Comparison of ENCODE assay signal across 8 mouse cellular contexts in the genomic region with DNA sequence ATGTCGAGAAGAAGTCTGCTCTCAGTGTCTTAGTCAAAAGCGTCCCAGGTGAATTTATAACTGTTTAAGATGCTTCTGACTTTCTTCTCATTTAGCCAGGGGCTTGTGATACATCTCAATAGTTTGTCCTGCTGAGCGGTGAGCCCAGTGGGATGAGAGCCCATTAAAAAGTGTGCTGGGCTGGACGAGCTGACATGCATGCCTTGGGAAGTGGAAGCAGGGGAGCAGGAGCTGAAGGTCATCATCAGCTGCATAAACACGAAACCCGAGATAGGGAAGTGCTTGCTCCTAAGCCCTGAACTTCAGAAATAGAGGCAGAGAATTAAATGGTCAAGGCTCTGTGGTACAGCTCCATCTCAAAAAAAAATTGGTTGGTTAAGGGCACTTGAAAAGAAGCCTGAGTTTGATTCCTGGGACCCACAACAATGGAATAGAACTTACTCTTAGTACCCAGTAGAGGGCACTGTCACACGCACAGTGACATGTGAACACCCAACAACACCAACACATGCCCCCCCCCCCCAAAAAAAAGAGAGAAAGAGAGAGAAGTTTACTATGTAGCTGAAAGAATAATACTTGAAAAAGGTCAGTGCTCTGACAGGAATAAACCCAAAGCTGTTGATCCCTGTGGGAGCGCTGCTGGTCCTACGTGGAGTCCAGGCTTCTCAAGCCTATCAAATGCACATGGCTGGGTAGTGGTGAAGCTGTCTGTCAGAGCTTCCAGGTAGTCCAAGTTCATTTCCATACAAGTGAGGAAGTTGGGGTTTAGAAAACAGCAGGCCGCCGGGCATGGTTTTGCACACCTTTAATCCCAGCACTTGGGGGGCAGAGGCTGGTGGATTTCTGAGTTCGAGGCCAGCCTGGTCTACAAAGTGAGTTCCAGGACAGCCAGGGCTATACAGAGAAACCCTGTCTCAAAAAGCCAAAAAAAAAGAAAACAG. TPM values are rescaled to one million over a fixed set of nuclear protein-coding genes. Genes with fewer than 3 reads are reported as not detected.
DNase-seq lines count a peak whose midpoint lies in the region; ATAC-seq and TF ChIP-seq lines count a peak whose summit lies in the region.

No protein-coding gene starts in this region.

- H3K27ac ChIP-seq in heart, embryonic 10.5 days: peak overlapping the region; percentile 7; the same call in 1 of the 2 replicates
- peak overlapping the region; percentile 41; the same call in 1 of the 2 replicates for H3K27ac ChIP-seq in testis, adult 2 months (ENCODE audit: control insufficient read depth, insufficient read depth, low read depth, low read length)

- peaks cover 6% of the 10 kb centered on the region; the same call in 1 of the 2 replicates for H3K4me1 ChIP-seq in heart, embryonic 10.5 days
- no peaks in the 10 kb centered on the region; the same call in 1 of the 2 replicates for H3K4me1 ChIP-seq in testis, adult 2 months (ENCODE audit: control insufficient read depth, insufficient read depth, low read length)

- no peak for TF ChIP-seq CTCF in testis, adult 2 months (IDR thresholded peaks at IDR 0.05; ENCODE audit: control insufficient read depth, insufficient read depth, insufficient replicate concordance, low read depth, low read length)

- H3K27me3 ChIP-seq in heart, embryonic 10.5 days (ENCODE audit: insufficient read depth, poor library complexity, severe bottlenecking): no peaks in the 10 kb centered on the region
- H3K27me3 ChIP-seq in testis, adult 2 months (ENCODE audit: control insufficient read depth, insufficient read depth, low read length): no peaks in the 10 kb centered on the region

- 73% methylated on average over 12 of the region's 12 CpGs for WGBS in heart, embryonic 10.5 days

- peaks cover 95% of the 10 kb centered on the region for H3K36me3 ChIP-seq in heart, embryonic 10.5 days
- peaks cover 6% of the 10 kb centered on the region for H3K36me3 ChIP-seq in testis, adult 2 months (ENCODE audit: control insufficient read depth, insufficient read depth, low read length)

- intact Hi-C loops in heart, postnatal 25 days (cut with DNase I): loop anchor here (1.0 to 5.0 kb wide), 5 partner anchors 43 to 138 kb away; no protein-coding TSS in a partner anchor

- no peak for TF ChIP-seq POLR2A in testis, adult 2 months (IDR thresholded peaks at IDR 0.05; ENCODE audit: control insufficient read depth, low read depth, low read length)

- H3K4me3 ChIP-seq in heart, embryonic 10.5 days: no peak overlapping the region
- H3K4me3 ChIP-seq in testis, adult 2 months (ENCODE audit: control insufficient read depth, low read depth, low read length): no peak overlapping the region

- DNase-seq in heart, embryonic 10.5 days (ENCODE audit: low spot score): no peak
- DNase-seq in heart, postnatal 25 days (ENCODE audit: low spot score): no peak
- DNase-seq in testis, postnatal 14 days (ENCODE audit: low spot score): no peak
- no peak for DNase-seq in gastrocnemius, adult 18-20 months (ENCODE audit: low spot score)
- DNase-seq in right cerebral cortex, adult 18-20 months: no peak
- DNase-seq in spleen, adult 12 weeks (ENCODE audit: low spot score): no peak

- H3K9me3 ChIP-seq in heart, embryonic 10.5 days: no peaks in the 10 kb centered on the region

- ATAC-seq in hematopoietic stem cell, adult 5-6 weeks (replicated peaks in 1 of 2; ENCODE audit: insufficient read depth in 1 of 2, low FRiP score in 2 of 2, low TSS enrichment in 1 of 2, low read depth in 1 of 2, poor library complexity in 2 of 2, severe bottlenecking in 2 of 2): peak; percentile 22 to 43; a peak in 2 of 4 replicates

RNA-seq across cellular contexts. Expression of a gene that starts 8.1 kb away (rescaled TPM):
- 59.3 and 67.2 TPM in 2 replicates for polyA plus RNA-seq in heart, embryonic 10.5 days (2016; fragmentation: Nextera tagmentation; extraction: Ambion mirVana)
- total RNA-seq in heart, postnatal 25 days (2021): 10 to 100 TPM; 67.4 to 72.2 TPM
- 11.1 and 13.9 TPM in 2 replicates for polyA plus RNA-seq in testis, adult 2 months (2012; rRNA removed)
- 106 and 109 TPM in 2 replicates for total RNA-seq in hematopoietic stem cell, adult 5-6 weeks (2017)
- total RNA-seq in gastrocnemius, adult 18-20 months (2021): 100 to 1,000 TPM in 1 of 2 experiments, 10 to 100 TPM in 1; 95.9 to 106 TPM

RNA-seq across cellular contexts. Expression of a gene that starts 25.7 kb away (rescaled TPM):
- polyA plus RNA-seq in heart, embryonic 10.5 days (2016; fragmentation: Nextera tagmentation; extraction: Ambion mirVana): 37.7 and 50.2 TPM in 2 replicates
- total RNA-seq in heart, postnatal 25 days (2021): 100 to 1,000 TPM; 128 to 152 TPM
- polyA plus RNA-seq in testis, adult 2 months (2012; rRNA removed): 27.4 and 40.2 TPM in 2 replicates
- 285 and 320 TPM in 2 replicates for total RNA-seq in hematopoietic stem cell, adult 5-6 weeks (2017)
- 10 to 100 TPM; 96.0 to 99.4 TPM for total RNA-seq in gastrocnemius, adult 18-20 months (2021)

RNA-seq across cellular contexts. Expression of a gene that starts 44.2 kb away (rescaled TPM):
- polyA plus RNA-seq in heart, embryonic 10.5 days (2016; fragmentation: Nextera tagmentation; extraction: Ambion mirVana): 23.4 and 25.4 TPM in 2 replicates
- 10 to 100 TPM; 18.8 to 19.7 TPM for total RNA-seq in heart, postnatal 25 days (2021)
- polyA plus RNA-seq in testis, adult 2 months (2012; rRNA removed): 6.7 and 7.8 TPM in 2 replicates
- 67.3 and 71.2 TPM in 2 replicates for total RNA-seq in hematopoietic stem cell, adult 5-6 weeks (2017)
- total RNA-seq in gastrocnemius, adult 18-20 months (2021): 10 to 100 TPM; 10.3 to 11.1 TPM

RNA-seq across cellular contexts. Expression of a gene that starts 54.8 kb away (rescaled TPM):
- polyA plus RNA-seq in heart, embryonic 10.5 days (2016; fragmentation: Nextera tagmentation; extraction: Ambion mirVana): 4.2 and 5.7 TPM in 2 replicates
- total RNA-seq in heart, postnatal 25 days (2021): 10 to 100 TPM; 52.6 to 64.6 TPM
- 0.74 and 2.3 TPM in 2 replicates for polyA plus RNA-seq in testis, adult 2 months (2012; rRNA removed)
- 0.13 TPM in 1 of 2 replicates, not detected in the other for total RNA-seq in hematopoietic stem cell, adult 5-6 weeks (2017)
- total RNA-seq in gastrocnemius, adult 18-20 months (2021): 10 to 100 TPM; 25.9 to 30.8 TPM
